Mouse (Mus musculus) retina, postnatal 7 days (tissue): ENCODE measurements around the gene Cisd2.

ENCODE experiments used
- DNase-seq: peaks from one replicate; pipeline ENCODE4 v3.0.0-alpha.2; 2012; ENCODE audit warnings: low read depth, low spot score

Gene Cisd2

GRCm38 (mm10) chr3:135411824-135412223, 11.9 kb downstream of the Cisd2 start:
- DNase-seq: no peak

DNA sequence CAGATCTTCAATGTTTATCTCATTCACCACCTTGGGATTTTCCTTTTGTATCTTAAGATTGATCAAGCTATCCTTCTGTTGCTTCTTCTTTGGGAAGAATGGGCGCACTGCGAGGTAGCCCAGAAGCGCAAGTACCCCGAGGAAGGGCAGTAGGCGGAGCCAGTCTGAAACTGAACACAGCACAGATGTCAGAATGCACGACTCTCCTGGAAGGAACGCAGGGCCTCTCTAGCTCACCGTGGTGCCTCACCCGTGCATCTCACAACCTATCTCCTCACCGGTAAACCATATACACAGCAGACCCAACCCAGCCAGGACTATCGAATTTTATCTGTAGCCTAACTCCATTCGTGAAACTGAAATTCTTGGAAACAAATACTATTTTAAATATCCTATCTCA, 12.7 kb downstream of the Cisd2 start:
- DNase-seq: no peak

GRCm38 (mm10) chr3:135409219-135409618, 14.5 kb downstream of the Cisd2 start:
- DNase-seq: no peak

DNA sequence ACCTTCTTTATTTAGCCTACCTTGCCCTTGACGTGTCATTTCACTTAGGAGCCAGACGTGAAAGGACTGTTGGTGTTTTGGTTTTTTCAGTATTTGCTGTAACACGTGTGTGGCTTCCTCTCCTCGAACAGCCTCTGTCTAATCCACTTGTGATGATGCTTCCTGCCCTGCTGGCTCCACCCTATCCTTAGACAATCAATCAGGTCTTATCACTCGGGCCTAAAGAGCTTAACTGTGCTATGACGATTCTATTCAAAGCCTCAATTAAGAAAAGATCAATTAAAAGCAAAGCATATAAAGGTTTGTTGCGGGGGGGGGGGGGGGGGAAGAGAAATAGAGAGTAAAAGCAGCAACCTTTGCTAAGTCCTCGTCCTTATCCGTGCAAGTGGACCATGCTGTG, 16.4 kb downstream of the Cisd2 start:
- no peak for DNase-seq

- DNase-seq: no peak
These were observed 19.1 kb downstream of the Cisd2 start for GRCm38 (mm10) chr3:135404599-135404998.

DNA sequence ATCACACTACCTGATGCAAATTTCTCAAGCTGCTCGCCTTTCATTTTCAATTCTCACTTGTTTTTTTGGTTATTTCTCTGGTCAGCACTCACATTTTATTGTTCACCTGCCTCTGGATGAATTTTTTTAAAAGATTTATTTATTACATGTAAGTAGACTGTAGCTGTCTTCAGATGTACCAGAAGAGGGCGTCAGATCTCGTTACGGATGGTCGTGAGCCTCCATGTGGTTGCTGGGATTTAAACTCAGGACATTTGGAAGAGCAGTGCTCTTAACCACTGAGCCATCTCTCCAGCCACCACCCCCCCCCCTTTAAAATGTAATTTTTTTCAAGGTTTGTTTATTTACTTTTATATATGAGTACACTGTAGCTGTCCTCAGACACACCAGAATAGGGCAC, 19.9 kb downstream of the Cisd2 start:
- DNase-seq: no peak

DNA sequence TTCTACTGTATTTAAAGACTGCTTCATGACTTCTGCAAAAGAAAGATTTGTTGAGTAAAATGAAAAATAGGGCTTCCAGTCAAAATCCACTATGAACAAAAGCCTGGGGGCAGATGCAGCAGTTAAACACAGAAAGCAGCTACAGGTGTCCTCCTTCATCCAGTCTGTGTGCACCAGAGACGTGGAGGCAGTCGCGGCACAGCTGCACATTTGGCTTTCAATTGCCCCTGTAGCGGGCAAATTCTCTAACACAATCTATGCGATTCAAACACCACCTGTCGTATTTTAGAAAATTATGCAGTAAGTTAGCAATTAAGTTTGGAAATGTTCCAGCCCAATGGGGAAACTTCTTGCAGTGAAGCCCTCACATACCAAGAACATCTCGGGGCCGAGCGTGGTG, 20.5 kb downstream of the Cisd2 start:
- DNase-seq: no peak

- peak; percentile 74 for DNase-seq
These were observed 21.5 kb downstream of the Cisd2 start for GRCm38 (mm10) chr3:135402201-135402658.

- DNase-seq: no peak
These were observed 26.6 kb downstream of the Cisd2 start for GRCm38 (mm10) chr3:135397112-135397511.

DNA sequence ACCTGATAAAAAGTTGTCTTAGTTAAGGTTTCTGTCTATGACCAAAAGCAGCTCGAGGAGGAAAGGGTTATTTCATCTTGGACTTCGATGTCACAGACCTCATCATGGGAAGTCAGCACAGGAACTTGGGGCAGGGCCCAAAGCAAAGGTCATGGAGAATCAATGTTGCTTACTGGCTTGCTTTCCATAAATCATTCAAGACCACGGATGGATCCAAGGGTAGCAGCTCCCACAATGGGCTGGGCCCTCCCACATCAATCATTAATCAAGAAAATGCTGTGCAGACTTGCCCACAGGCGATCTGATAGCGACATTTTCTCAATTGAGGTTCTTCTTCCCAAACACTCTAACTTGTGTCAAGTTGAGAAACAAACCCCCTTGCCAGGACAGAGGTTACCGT, 27.6 kb downstream of the Cisd2 start:
- no peak for DNase-seq

DNA sequence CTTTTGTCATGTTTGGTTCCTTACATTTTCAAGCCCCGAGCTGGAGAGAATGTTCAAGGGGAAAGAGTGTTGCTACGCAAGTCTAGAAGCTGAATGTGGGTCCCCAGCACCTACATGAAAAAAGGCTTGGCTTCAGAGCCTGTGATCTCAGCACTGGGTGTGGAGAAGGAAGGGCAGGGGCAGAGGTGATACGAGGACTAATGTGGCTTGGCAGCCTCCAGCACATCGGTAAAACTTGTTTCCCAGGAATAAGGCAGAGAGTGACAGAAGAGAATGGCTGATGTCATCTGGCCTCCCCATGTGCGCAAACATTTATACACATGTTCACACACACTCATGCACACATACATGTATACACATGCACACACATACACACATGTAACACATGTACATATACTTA, 28.6 kb downstream of the Cisd2 start:
- no peak for DNase-seq

DNA sequence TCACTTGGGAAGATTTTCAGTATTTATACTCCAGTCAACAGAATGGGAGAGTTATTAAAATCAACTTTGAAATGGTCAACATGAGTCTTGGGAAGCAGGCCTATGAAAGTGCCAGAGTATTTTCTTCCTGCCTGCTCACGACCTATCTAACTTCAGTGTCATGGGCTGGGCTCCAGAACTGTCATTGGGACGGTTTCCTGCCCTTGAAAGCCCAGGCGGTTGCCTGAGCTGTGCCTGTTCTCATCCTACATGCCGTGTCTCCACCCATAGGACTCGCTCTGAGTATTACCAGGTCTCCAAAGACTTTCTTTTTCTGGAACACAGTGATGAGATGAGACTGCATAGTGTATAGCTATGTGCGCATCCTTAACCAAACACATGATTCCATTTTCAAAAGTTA, 30.5 kb downstream of the Cisd2 start:
- no peak for DNase-seq

DNA sequence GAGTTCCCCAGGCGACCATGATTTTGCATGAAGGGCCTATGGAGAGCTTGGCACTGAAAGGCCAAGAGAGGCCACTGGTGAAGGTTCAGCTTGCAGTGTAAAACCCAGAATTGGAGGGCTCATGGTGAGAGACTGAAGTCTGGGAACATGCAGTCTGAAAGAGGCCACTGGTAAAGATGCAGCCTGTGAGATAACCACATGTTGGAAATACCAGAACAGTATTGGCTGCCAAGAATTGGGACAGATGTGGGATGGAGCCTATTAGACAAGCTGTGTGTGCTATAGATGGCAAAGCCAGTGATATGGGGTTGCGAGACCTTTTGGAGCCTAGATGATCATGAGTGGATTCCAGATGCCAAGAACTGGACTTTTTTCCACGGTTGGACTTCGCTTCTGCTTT, 43.9 kb downstream of the Cisd2 start:
- DNase-seq: no peak

DNA sequence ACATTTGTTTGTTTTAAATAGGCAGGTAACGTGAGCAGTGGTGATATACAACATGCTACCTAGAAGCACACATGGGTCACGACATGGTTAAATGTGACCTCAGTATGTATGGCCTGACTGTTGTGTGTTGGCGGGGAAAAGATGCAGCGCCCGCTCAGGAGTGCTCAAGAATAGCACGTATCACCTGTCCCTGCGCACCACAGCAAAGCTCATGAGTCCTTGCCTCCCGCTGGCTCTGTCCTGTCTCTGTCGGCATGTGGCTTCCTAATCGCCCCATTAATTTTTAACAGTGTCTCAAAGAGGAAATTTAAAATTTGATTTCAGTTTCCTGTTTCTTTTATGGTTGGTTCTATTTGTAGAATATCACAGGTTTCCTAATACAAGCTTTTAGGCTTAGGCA, 46.3 kb downstream of the Cisd2 start:
- no peak for DNase-seq

DNA sequence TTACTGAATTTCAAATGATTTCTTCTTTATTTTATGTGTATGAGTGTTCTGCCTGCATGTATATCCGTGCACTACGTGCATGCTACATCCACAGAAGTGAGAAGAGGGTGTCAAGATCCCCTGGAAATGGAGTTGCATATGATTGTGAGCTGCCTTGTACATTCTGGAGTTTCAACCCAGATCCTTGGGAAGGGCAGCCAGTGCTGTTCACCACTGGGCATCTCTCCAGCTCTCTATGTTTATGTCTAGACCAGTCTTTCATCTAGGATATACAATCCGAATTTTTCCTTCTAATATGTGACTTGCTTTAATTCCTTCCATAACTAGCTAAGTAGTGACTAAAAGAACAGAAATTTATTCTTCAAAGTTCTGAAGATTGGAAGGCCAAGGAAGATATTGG, 47.9 kb downstream of the Cisd2 start:
- DNase-seq: no peak

DNA sequence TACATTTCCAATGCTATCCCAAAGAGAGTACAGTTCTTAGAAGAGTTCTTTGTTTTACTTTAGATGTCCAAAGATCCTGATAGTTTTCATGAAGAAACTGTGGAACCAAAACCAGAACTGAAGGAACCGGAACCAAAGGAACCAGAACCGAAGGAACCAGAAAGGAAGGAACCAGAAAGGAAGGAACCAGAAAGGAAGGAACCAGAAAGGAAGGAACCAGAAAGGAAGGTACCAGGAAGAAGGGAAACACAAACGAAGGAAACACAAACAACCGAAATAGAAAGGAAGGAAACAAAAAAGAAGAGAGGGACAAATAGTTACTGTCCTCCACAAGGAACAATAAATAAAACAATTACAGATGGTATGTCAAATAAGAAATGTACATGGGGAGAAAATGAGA, 66.3 kb downstream of the Cisd2 start:
- DNase-seq: no peak
